Mouse (Mus musculus) adrenal gland, postnatal 36 days (tissue): ENCODE measurements at regions not wholly inside any gene's neighbourhood (a gene's known extent, or its start where the extent isn't known, plus 50 kb on each side); places are given as distances from the start of the nearest gene placed in this dataset.
A peak's percentile ranks its signal among the peaks of the same experiment; 100 is the strongest.

Source experiments
- DNase-seq, 2 experiments: peaks; one replicate each; pipeline ENCODE4 v3.0.0; 2021; ENCODE audit warnings: mixed read lengths in 1 of 2

DNA sequence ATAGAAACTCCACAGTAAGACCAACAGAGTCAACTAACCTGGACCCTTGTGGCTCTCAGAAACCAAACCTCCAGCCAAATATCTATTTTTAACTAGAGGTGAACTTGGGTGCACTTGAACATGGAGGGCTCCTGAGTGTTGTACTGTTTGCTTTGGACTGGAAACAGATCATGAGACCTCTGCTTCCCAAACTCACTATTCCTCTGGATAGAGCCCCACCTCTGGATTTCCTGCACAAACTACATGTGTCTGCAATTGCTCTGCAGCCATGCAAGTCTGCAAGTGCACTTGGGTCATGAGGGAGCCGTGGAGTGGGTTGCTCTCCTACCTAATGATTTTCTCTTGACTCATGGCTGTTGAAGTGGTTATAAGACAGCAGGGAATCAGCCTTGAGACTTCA lies 759.9 kb upstream of the Fam160b2 start:
- DNase-seq = no peak

DNA sequence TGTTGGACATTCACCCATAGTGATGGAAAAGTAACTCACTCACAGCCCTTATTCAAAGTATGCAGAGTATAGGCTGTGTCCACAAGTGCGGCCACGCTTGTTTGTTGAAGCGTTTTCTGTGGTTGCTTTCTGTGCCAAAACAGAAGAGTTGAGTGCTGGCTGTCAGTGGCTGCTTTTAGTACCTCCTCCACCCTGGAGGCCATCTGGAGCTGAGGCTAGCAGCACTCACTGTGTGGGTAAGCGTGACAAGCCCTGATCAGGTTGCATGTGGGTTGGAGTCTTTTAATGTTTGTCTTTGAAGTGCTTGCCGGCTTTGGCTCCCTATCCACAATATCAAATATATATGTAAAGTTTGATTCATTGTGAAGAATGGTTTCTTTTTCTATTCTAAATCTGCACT lies 738.6 kb upstream of the Fam160b2 start:
- DNase-seq = no peak

- no peak for DNase-seq
These were observed 737.3 kb upstream of the Fam160b2 start for GRCm38 (mm10) chr14:71336906-71337305.

DNA sequence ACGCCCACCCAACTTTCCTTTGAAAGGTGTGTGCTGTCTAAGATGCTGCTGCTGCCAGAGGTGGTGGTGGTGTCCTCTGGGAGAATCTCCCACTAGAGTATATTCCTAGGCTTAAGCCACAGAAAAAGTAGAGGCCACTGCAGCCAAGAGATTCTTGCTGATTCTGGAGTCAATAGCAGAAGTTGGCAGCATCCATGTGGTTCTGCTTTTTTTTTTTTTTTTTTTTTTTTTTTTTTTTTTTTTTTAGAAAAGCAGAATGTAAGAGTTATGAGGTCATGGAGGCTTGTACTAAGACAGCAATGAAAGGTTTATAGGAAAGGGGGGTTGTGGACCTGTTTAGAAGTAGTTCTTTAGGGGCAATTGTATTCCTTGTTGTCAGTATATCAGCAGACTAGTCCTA lies 734.4 kb upstream of the Fam160b2 start:
- no peak for DNase-seq

- peak in 1 of 2 experiments; percentile 11 for DNase-seq
These were observed 730.4 kb upstream of the Fam160b2 start for GRCm38 (mm10) chr14:71329862-71330630.

- no peak for DNase-seq
These were observed 728.0 kb upstream of the Fam160b2 start for GRCm38 (mm10) chr14:71327621-71328020.

DNA sequence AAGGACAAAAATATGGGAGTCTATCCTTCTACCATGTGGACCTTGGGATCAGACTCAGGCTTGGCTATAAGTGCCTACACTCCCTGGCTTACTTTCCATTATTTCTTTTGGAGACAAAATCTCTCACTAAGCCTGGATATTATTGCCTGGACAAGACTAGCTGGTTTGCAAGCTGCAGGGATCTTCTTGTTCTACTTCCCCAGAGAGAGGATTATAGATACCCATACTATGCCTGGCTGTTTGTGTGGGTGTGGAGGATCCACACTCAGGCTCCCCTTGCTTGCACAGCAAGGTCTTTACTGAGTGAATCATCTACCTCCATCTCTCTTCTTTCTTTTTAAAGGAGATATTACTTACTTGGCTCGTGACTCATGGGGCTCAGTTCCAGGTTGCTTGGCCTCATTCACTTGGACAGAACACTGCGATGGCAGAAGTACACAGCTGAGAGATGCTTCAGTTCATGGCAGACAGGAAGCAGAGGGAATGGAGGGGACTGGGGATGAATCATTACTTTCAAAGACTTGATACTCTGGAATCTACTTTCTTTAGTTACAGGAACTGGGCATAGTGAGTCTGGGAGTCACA lies 727.0 kb upstream of the Fam160b2 start:
- peak; percentile 36 to 45 for DNase-seq

DNA sequence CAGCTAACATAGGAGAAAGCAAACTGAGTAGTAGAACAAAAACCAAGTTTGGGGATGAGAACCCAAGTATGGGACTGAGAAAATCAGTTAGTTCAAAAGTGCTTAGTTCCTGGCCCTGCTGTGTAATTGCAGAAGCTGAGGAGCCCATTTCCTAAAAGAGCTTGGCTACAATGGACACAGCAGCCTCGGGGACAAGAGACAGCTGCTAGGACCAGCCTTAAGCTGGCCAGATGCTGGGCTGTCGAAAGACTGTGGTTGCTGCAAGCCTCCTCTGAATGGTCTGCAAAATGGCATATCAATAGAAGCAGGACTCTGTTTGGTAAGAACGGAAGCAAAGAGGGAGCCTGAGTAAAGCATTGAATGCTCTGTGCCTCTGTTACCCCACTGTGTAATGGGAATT lies 715.6 kb upstream of the Fam160b2 start:
- DNase-seq = no peak

GRCm38 (mm10) chr14:71299755-71300154 lies 700.1 kb upstream of the Fam160b2 start:
- no peak for DNase-seq

GRCm38 (mm10) chr14:71281568-71281967 lies 681.9 kb upstream of the Fam160b2 start:
- DNase-seq = no peak

DNA sequence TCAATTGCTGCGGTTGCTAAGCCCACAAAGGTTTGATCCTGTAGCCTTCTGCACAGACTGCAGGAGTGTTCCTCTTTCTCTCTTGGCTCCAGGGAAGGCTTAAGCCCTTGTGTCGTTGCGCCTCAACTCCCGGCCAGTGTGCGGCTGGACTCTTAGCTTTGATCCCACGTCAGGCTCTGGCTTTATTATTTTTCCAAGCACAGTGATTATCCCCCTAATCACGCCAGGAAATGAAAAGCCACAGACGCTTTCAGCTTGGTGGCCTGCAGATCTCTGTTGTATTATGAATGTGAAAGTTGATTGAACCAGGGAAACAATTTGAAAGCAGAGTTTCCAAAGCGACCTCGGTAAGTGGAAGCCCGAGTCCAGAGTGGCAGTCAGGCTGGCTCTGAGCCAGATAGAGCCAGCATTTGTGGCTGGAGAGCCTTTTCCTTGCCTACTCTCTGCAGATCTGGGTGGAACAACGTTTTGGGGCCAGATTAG lies 676.7 kb upstream of the Fam160b2 start:
- DNase-seq = peak; percentile 56 to 73

DNA sequence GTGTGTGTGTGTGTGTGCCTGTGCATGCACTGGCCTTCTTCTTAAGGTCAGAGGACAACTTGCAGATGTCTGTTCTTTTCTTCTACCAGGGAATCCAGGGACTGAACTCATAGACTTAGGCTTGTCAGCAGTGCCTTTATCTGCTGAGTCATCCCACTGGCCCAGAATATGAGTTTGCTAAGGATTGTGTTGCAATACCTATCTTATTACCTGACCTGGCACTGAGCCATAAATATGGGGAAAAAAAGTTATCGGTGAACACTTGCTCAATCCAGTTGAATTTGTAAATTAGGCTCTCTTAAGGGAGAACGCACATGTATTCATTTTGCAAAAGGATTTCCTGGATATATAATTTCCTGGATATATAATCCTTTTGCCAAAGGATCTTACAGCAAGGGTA lies 672.8 kb upstream of the Fam160b2 start:
- DNase-seq = no peak

- DNase-seq = no peak
These were observed 658.0 kb upstream of the Fam160b2 start for GRCm38 (mm10) chr14:71257650-71258049.

- no peak for DNase-seq
These were observed 654.6 kb upstream of the Fam160b2 start for GRCm38 (mm10) chr14:71254207-71254606.

DNA sequence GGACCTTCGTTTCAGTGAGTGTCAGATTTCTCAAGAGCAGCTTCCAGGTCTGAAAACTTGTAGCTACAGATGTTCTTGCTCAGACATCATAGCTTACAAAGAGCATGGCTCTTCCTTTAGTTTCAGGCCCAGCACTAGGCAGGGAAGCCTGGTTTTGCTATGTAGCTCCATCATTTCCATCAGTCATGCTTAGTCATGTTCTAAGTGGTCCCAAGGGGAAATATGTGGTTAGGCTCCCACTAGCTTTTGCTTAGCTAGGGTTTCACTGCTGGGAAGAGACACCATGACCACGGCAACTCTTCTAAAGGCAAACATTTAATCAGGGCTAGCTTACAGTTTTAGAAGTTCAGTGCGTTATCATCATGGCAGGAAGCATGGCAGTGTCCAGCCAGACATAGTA lies 652.5 kb upstream of the Fam160b2 start:
- DNase-seq = no peak

GRCm38 (mm10) chr14:71251116-71251515 lies 651.5 kb upstream of the Fam160b2 start:
- no peak for DNase-seq

GRCm38 (mm10) chr14:71249387-71249965 lies 649.8 kb upstream of the Fam160b2 start:
- DNase-seq = no peak

GRCm38 (mm10) chr14:71248534-71248933 lies 648.9 kb upstream of the Fam160b2 start:
- DNase-seq = no peak

GRCm38 (mm10) chr14:71241655-71242390 lies 642.2 kb upstream of the Fam160b2 start:
- DNase-seq = no peak

DNA sequence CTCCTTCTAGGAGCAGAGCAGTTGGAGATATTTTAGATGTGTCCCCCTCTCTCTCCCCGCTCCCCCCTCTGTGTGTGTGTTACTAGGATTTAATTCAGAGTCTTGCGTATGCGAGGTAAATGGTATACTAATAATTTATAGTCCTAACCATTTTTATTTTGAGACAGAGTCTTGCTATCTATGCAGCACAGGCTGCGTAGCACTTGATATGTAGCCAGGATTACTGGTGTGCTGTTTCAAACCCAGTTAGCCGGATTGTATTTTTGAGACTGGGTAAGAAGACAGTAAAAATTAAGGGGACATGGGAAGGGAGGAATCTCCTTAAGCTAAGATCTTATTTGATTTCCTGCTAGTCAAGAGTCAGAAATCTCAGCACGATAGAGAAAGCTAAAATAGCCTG lies 636.6 kb upstream of the Fam160b2 start:
- no peak for DNase-seq

DNA sequence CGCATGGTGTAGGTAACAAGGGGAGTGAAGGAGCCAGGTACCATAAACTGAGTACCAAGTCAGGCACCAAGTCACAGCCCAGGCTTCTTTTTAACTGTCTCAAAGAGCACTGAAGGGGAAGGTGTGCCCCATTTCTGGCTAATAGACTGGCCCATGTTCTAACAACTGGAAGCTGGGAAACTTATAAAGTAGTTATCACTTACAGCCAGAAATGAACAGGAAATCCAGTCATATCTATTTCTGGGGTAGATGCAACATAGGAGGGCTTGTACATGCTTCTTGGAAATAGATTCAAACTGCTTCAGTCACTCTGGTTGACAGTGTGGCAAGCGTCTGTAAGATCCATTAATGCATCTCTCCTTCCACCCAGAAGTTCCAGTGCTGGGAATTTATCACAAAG lies 635.3 kb upstream of the Fam160b2 start:
- DNase-seq = no peak

GRCm38 (mm10) chr14:71234276-71234675 lies 634.6 kb upstream of the Fam160b2 start:
- no peak for DNase-seq
